Mouse (Mus musculus): Measurements from ENCODE around the gene Upk2.
"Not testable (repeated sequence)": the region's sequence is repeated elsewhere in the genome, so short reads cannot be mapped to it uniquely, and the experiment has no call there.

Gene Upk2

DNA sequence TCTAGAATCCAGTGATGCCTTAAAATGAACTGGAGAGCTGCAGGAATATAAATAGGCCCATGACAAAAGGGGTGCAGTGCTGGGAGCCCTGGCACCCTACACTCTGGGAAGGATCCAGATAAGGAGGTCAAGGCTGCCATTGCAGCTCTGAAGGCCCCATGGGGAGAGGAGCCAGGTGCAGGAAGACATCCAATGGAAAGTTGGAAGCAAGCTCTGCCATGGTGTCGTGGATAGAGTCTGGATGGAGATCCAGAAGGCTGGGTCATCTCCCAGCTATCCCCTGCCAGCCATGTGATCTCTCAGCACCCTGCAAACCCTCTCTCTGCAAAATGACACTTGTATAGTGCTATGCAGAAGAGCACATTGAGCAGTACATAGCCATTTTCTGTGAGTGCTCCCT, 19.6 kb upstream of the Upk2 start:
- intact Hi-C loops (cut with DNase I): no loop called here

DNA sequence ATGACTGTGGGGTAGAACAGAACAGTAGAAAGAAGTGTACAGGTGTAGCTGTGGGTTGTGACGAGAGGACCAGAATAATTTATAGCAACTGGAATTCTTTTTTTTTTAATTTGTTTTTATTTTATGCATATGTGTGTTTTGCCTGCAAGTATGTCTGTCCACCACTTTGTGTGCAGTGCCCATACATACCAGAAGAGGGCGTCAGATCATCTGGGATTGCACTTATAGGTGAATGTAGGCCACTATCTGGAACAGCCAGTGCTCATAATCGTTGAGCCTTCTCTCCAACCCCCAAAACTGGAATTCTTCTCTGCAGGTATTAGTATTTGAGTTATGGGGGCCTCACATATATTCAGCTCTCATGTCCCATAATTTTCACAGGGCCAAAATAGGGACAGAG, 18.4 kb upstream of the Upk2 start:
- intact Hi-C loops (cut with DNase I): no loop called here

DNA sequence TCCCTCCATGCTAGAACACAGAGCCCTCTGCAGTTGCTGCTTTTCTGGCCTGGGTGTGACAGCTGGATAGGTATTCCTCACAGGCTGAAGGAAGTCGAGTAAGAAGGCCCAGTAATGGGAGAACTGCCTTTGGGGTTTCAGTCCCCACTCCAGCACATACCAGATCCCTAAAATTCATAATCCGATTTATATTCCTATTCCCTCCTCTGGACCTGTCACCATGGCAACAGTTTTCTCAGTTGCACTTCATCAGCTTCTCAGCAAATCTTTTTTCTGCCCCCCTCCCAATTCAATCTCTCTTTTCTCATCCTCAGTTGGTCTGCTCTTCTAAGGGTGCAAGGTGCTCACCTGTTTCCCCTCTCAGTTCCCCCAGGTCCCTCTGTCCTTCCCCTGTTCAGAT, 14.0 kb upstream of the Upk2 start:
- intact Hi-C loops (cut with DNase I): loop anchor here (5.0 kb wide), 1 partner anchor 34 kb away; no protein-coding TSS in a partner anchor

DNA sequence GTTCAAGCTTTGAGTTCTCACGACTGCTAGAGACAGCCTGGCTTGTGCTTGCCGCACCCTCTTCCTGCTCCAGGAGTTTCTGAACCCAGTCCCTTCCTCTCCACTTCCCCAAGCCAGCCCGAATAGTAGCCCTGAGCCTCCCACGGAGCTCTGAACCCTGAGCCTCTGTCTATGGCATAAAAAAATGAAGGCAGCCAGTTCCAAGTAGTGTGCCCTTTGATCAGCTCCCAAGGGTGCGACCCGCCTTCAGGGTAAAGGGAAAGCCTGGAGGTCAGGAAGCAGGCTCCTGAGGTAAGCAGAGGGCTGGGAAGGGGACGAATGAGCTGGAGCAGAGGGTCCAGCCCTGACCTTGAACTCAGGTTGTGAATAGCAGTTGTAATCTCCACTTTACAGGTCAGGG, 13.4 kb upstream of the Upk2 start:
- intact Hi-C loops (cut with DNase I): loop anchor here (5.0 kb wide), 1 partner anchor 34 kb away; no protein-coding TSS in a partner anchor

DNA sequence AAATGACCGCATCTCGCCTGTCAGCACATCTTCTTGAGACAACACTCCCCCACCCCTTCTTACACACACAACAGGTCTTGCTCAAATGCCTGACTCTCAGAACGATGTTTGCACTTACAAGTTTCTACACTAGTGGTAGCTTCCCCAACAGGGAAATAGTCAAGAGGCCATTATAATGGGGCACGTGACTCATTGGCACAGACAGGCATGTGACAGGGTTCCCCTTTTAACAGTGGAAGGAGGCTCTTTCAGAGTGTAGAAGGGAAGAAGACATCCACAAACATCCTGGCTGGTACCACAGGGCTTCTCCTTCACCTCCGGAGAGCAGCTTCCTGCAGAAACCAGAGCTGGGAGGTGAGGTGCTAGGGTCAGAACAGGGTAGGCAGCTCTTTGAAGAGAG, 7.2 kb upstream of the Upk2 start:
- intact Hi-C loops (cut with DNase I): no loop called here

DNA sequence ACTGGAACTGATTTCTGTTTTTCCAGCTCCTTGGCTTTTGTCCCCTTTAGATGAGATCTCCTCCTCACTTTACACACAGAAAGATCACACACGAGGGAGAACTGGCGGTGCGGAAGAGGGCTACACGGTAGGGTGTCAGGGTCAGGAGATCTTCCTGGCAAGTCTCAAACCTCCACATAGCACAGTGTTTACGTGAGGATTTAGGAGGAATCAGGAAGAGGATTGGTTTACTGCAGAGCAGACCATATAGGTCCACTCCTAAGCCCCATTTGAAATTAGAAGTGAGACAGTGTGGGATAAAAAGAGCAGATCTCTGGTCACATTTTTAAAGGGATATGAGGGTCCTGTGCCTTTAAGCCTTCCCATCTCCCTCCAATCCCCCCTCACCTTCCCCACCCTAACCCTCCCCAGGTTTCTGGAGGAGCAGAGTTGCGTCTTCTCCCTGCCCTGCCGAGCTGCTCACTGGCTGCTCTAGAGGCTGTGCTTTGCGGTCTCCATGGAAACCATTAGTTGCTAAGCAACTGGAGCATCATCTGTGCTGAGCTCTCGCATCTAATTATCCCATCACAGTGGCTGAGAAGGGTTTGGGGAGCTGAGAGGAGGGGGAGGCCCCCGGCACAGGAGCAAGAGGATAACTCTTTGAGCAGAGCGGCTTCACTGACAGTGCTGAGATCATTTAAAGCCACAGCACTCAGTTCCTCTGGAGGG, 2.4 kb upstream of the Upk2 start:
- intact Hi-C loops (cut with DNase I): no loop called here

DNA sequence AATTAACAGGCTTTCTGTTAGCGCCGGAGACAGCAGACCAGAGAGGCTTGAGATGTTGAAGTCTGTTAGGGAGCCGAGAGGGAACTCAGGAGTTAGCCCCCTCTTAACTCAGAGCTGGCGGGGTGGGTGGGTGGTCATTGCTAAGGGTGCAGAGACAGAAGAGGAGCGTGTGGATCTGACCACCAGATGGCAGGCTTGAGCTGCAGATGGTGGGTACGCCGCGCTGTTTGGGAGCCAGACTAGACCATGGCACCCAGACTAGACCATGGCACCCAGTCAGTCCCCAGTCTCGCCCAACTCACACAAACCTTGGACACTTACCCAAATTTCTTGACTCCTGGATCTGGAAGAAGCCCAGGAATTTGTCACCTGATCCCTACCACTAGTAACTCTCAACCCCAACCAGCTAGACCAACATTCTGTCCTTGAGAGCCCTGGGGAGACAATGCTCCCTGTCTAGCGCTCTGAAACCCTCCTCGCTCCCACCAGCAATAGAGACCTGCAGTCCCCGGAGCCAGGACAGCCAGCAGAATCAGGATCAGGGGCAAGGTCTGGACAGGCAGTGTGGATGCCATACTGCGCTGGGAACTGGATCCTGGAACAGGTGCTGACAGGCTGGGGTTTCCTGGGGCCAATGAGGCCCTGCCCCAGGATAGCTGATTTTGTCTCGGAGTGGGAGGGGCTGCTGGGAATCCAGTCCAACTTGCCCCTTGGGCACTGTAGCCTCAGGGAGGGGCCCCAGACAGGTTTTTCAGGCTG, 465 bp downstream of the Upk2 start:
- intact Hi-C loops (cut with DNase I): loop anchor here (1.0 kb wide), 2 partner anchors 48 to 198 kb away; no protein-coding TSS in a partner anchor

DNA sequence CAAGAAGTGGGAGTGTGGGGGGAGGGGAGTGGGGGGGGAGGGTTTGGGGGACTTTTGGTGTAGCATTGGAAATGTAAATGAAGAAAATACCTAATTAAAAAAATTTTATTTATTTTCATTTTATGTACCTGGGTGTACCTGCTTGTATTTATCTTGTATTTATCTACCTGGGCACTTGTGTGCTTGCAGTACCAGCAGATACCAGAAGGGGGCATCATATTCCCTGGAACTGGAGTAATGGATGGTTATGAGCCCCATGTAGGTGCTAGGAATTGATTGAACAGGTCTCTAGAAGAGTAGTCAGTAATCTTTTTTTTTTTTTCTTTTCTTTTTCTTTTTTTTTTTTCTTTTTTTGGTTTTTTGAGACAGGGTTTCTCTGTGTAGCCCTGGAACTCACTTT, 4.4 kb downstream of the Upk2 start:
- intact Hi-C loops (cut with DNase I): no loop called here

DNA sequence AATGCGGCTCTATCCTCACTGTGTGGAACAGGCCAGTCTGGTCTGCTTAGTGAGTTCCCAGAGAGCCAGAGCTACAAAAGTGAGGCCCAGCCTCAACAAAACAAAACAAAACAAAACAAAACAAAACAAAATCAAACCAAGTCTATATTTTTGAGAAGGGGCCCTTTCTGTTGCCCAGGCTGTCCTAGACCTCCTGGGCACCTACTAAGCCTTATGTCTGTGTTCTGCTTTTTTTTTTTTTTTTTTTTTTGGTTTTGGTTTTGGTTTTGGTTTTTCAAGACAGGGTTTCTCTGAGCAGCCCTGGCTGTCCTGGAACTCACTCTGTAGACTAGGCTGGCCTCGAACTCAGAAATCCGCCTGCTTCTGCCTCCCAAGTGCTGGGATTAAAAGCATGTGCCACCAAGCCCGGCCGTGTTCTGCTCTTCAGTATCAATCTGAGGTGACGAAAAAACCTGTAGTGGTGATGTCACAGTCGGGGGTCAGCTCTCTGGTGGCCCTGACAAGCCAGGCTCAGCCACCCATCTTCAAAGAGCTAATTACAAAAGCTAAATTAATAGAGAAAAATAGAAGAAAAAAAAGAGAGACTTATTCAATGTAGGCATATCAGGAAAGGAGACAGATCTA, 10.3 kb downstream of the Upk2 start:
- intact Hi-C loops (cut with DNase I): not testable (repeated sequence)

DNA sequence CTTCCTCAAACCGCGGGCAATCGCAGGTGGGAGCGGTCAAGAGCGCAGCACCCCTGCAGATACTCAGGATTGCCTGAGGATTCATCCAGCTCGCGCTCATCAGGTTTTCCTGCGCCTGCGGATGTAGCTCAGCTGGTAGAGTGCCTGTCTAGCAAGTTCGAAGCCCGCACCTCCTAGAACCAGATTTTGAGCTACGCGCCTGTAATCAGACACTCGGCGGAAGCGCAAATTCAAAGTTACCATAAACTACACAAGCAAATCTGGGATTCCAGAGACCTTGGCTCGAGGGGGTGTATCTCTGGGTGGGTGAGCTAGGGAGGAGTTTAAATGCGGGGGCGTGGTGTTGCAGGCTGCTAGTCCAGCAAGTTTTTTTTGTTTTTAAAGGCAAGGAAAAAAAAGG, 13.8 kb downstream of the Upk2 start, which contains the start of gene Foxr1:
TSS of gene Foxr1 (minus strand) at position 176 of the 400 bp plus-strand sequence.
- intact Hi-C loops (cut with DNase I): no loop called here

DNA sequence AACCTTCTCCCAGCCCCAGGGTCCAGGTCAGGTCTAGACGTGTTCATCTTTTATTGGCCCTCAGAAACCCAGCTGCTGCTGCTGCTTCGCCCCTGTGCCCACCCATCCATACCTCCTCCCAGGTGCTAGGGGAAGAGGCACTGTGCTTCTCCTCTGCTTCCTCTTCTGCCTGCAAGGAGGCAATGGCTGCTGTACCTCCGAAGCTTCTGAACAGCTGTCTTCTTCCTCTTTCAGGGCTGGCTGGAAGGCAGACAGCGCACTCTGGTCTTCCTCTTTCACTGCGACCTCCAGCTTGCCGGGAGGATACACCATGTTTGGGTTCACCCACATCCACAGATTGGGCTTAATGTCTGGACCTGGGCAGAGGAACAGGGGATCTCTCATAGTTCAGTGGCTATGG, 19.0 kb downstream of the Upk2 start:
- intact Hi-C loops (cut with DNase I): no loop called here

DNA sequence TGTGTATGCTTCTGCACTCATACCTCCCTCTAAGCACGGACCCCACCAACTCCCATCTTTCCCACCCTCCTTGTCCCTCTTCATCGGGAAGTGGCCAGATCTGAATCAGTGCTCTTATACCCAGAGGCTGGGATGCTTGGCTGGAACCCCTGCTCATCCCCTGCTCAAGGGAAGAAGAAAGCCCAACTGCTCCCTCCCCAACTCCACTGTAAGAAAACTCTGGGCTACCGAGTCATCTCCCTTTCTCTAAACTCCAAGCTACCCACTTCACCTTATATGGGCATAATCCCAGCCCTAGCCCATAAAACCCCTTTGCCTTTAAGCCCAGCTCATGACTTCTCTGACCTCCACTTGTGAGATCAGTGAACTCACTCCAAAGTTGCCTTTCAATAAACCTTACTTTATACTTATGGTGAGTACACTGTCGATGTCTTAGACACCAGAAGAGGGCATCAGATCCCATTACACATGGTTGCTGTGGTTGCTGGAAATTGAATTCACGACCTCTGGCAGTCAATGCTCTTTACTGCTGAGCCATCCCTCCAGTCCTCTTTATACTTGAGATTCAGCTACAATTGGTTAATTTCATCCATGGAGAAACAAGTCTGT, 22.1 kb downstream of the Upk2 start:
- intact Hi-C loops (cut with DNase I): no loop called here

DNA sequence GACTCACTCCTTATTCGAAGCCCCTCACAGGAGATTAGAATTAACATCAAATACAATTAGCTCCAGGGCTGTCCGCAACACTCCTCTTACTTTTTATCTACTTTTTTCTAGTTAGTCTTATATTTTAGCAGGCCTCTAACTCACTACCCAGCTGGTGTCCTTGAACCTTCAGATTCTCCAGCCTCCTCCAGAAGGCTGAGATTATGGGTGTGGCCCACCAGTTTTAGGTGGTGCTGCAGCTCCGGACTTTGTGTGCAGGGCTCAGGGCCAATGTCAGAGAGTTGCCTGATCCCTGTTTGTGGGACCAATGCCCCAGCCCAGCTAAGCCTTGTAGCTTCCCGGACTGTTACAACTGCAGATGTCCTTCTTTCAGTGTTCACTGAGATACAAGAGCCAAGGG, 31.2 kb downstream of the Upk2 start:
- intact Hi-C loops (cut with DNase I): no loop called here

DNA sequence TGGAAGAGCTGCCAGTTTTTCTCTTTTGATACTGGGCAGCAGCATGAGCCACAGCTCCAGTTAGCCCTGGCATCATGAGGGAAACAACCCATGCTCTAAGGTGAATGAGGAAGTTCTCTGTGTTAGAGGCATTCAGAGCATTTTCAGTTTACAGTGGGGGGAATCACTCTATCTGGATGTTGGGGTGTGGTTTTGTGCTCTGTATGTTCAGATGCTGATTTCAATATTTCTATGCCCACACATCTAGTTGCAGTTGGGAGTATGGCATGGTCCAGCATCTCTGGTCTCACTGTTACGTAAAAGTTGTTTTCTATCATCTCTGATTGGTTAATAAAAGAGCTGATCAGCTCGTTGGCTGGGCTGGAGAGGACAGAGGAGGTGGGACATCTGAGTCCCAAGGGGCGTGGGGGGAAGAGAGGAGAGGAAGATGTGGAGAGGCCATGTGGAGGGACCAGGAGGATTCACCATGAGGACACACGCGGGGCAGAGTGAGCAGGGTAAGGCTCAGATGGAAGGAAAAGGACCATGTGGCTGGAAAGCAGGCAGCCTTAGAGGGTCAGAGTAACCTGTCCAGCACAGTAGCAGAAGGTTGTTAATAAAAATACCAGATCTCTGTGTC, 34.4 kb downstream of the Upk2 start:
- intact Hi-C loops (cut with DNase I): no loop called here

DNA sequence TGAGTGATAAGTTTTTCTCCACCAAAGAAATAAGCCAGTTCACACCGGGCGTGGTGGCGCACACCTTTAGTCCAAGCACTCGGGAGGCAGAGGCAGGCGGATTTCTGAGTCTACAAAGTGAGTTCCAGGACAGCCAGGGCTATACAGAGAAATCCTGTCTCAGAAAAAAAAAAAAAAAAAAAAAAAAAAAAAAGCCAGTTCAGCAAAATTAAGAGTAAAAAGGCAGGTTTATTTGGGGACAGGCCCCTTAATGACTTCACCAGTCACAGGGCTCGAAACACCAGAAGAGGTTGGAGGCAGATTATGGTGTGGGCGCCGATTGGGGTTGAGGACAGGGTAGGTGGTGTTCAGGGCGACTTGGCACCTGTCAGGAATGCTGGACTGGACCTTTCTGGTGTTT, 35.0 kb downstream of the Upk2 start:
- intact Hi-C loops (cut with DNase I): not testable (repeated sequence)

DNA sequence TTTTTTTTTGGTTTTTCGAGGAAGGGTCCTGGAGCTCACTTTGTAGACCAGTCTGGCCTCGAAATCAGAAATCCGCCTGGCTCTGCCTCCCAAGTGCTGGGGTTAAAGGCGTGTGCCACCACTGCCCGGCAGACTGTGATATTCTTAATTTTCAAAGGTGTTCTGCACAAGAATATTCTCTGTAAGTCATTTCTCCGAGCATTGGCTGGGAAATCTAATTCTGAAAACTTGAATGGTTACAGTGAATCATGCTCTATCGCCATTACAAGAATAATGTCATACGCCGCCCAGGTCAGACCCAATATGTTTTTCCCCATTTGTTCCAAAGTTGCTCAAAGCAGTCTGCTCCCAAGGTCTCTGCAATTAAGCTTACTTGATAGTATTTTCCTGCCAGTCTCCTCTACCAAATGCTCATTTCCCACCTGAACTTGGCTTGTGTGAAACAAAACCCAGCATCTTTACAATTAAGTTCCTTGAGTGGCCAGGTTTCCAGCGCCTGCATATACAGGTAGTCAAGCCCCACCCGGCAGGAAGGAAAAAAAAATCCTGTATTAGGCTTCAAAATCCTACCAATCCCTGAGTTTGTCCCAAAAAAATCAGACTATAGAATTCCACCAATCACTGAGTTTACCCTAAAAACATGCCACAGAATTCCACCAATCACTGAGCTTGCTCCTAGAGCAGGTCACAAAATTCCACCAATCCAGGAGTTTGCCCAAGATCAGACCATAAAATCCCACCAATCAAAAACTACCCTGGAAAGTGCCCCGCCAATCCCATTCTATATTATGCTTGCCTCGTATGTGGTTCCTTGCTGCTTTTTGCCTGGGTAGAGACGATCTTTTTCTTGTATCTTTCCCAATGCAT, 36.0 kb downstream of the Upk2 start, which contains the start of gene Ccdc84:
TSS of gene Ccdc84 (minus strand) at position 51 of the 867 bp plus-strand sequence.
- intact Hi-C loops (cut with DNase I): no loop called here

DNA sequence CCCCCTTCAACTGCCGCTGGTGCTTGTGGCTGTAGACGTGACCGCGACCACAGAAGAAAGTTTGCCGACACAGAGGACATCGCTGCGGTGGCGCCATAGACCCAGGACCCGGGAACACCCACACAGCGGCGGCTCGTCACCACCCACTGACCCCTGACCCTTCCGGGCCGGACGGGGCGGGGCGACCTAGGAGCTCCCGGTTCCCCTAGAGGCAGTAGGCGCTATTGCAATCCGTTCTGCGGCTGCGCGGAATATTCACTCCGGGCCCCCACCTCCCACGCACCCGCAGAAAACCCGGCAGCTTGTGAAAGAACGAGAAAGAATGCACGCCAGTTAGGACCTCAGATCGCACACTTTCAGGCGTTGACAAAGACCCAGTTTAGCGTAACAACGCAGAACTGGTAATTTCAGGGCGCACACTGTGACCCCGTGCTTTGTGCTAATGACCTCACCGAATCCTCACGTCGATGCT, 36.8 kb downstream of the Upk2 start:
- intact Hi-C loops (cut with DNase I): no loop called here

DNA sequence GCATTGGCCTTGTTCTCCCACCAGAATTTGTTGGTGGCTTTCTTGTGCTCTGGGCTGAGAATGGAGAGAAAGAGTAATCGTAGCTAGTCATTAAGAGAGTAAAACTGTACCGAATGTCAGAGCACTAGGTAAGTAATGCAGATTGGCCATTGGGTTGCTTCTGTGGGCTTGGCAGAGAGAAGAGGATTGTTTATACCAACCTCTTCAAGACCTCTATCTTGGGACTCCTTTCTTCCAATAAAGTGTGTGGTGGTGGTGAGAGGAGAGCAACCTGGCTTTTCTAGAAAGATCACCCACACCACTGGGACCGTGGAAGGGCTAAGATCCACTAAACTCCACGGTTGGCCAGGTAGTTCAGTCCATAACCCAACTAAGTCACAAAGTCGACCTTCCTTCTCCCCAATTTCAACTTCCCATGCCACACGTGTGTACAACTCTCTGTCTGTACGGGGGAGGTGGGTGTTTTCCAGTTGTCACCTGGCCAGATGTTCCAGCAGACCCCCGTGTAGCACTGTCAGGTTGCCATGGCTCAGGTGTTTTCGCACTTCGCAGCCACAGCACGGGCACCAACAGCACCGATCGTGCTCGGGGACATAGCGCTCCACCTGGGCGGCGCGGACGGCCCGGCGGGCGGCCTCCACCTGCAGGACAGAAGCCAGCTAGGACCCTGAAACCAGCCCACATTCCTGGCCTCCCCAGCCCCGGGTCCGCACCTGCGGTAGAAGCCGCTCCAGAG, 37.5 kb downstream of the Upk2 start:
- intact Hi-C loops (cut with DNase I): no loop called here

DNA sequence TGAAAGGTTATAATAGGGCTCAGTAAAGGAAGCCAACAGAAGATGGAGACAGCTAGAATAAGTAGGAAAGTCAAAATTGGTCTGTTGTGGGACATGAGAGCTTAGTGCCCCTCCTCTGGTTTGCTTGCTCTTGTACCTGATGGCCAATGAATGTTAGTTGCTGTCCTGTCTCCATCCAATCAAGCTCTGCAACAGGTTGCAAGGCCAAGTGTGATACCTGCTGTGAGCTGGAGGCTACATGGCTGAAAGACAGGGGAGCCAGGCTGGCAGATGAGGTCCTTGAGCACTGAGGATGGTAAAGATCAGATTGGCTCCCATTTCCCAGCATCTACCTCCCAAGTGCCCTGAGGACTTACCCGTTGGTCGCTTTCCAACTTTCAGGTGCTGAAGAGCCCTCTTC, 42.0 kb downstream of the Upk2 start:
- intact Hi-C loops (cut with DNase I): no loop called here

DNA sequence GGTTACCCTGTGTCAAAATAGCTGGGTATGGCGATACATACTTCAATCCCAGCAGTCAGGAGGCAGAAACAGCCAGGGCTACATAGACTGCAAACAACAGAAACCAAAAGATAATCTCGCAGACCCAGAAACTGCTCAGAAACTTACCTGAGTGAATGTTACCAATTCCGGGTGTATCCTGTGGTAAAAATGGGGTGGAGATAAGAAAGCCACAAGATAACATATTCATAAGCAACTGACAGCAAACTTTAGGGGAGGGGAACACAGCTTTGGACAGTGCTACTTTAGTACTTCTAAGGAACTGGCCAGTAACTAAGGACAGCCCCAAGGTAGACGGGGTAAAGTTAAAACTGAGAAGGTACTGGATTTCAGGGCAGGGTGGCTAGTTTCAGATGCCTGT, 42.5 kb downstream of the Upk2 start:
- intact Hi-C loops (cut with DNase I): no loop called here
